Mouse (Mus musculus) left cerebral cortex, adult 2 months (tissue): ENCODE data around the gene Ccdc102a. TPM values are rescaled to one million over a fixed set of nuclear protein-coding genes. Genes with fewer than 3 reads are reported as not detected.

ENCODE experiments used
- DNase-seq, 2 experiments: peaks; one replicate each; pipeline ENCODE4 v3.0.0; 2021 to 2022; ENCODE audit warnings: low spot score in 2 of 2, mixed read lengths in 1 of 2; ENCODE audit errors: extremely low spot score in 1 of 2
- H3K27ac ChIP-seq: fragments of 200-600 bp; 2 replicates; pipeline ENCODE4 v1.8.1; 2022
- H3K4me3 ChIP-seq: fragments of 200-600 bp; 2 replicates; pipeline ENCODE4 v1.8.1; 2022
- CTCF ChIP-seq: fragments of 200-600 bp; IDR thresholded peaks from 2 replicates; pipeline ENCODE4 v1.8.1; 2022; ENCODE audit warnings: antibody characterized with exemption, mild to moderate bottlenecking, moderate library complexity
- intact Hi-C: fragments of 180-260 bp; cut with DNase I; formaldehyde crosslinking; loops from one replicate; pipeline ENCODE4 v1.15.1; 2025
- total RNA-seq, 2 experiments: library from RNA; stranded (reverse); gene quantifications; 2 replicates each; pipeline ENCODE4 v1.2.3; 2021

The Ccdc102a gene
- total RNA-seq, 2 experiments from 2014 or later: 1.6 to 2.0 TPM

GRCm38 (mm10) chr8:94917352-94917751, 546 bp downstream of the Ccdc102a start:
- peak; percentile 58 to 81 for DNase-seq
- intact Hi-C loops: no loop called here
- peak; percentile 76 for TF ChIP-seq CTCF
- peak overlapping the region; percentile 45 for H3K4me3 ChIP-seq
- peak overlapping the region; percentile 32; the same call in 1 of the 2 replicates for H3K27ac ChIP-seq

DNA sequence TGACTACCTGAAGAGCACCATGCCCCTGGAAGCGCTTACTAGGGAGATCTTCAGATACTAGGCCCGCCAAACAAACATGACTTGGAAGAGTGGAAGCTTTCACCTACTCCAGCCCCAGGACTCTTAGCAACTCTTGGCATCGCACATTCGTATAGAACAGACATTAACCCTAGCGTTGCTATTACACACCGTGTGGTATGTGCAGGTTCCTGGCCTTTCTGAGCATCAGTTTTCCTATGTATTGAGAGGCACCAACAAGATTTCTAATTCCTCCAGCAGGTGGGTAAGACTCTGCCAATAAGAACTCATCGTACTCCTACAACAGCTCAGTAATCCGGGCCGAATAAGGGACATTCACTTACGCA, 956 bp downstream of the Ccdc102a start:
- H3K4me3 ChIP-seq: peak overlapping the region; percentile 45
- no peak for TF ChIP-seq CTCF
- intact Hi-C loops: no loop called here
- no peak for DNase-seq
- peak overlapping the region; percentile 32; the same call in 1 of the 2 replicates for H3K27ac ChIP-seq

DNA sequence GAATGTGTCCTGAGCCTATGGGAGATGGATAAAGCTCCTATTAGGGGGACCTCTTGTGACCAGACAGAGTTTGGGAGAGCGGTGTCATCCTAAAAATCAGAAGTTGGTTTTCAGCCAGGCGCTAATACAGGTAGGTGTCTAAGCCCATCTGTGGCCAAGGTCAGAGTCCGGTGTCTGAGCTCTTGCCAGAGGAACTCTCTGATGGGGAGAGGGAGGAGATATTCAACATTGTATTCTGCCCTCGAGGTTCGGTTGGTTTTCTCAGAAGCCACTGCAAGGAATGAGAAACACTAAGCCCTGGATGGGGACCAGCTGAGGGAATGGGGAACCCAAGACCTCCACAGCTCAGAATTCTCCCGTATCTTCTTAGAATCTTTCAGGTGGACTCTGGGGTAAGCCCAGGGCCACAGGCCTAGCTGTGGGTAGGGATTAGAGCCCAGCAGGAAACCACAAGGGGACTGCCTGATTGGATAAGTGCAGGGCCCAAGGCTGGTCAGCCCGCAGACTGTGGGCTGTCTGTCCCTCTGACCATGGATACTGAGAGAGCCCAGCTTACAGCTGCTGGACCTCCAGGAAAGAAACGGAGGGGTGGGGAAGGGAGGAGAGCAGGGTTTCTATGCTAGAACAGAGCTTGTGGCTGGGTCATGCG, 1.5 kb downstream of the Ccdc102a start:
- H3K4me3 ChIP-seq: no peak overlapping the region
- TF ChIP-seq CTCF: no peak
- DNase-seq: no peak
- intact Hi-C loops: no loop called here
- H3K27ac ChIP-seq: no peak overlapping the region

DNA sequence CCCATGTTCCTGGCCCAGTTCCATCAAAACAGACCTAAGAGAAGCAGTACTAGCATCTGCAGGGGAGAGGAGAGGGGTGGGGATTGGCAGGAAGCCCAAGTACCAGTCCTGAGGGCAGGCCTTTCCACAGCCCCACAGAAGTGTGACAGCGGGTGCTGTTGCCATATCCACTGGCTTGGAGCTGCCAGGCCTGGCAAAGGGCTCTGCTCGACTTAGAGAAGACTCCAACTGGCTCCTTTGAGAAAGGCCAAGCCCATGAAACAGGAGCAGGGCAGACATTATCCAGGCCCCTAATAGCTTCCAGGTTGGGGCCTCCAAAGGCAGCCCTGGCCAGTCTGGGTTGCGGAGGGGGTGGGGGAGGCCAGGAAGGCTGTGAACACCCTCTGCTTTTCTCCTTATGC, 3.2 kb downstream of the Ccdc102a start:
- Histone ChIP-seq H3K4me3 (no peak overlapping the region), H3K27ac (no peak overlapping the region)
- DNase-seq: no peak
- no peak for TF ChIP-seq CTCF
- intact Hi-C loops: no loop called here

GRCm38 (mm10) chr8:94914256-94914655, 3.6 kb downstream of the Ccdc102a start:
- no peak for DNase-seq
- Histone ChIP-seq H3K4me3 (no peak overlapping the region), H3K27ac (no peak overlapping the region)
- intact Hi-C loops: no loop called here
- no peak for TF ChIP-seq CTCF

DNA sequence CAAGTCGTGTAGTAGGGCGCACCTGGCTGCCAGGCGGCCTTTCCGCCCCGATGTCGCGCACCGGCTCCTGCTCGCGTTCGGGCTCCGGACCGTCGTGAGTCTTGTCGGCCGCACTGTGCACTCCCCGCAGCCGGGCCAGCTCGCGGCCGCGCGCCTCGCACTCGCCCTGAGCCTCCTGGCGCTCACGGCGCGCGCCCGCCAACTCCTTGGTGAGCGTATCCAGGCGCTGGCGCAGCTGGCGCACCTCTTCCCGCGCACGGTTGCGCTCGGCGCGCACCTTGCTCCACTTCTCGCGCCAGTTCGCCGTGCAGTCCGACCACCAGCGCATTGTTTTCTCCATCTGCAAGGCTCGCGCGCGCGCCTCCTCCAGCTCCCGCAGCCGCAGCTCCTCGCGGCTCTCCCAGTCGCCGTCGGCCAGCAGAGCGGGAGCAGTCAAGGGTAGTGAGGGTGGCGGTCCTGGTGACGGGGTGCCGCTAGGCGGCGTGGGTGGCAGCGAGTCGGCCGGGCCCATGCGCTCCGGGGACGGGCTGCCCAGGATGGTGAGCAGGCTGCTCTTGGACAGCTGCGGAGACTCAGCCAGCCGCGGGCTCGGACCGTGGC, 4.7 kb downstream of the Ccdc102a start:
- peak; percentile 56 to 60 for DNase-seq
- no peak overlapping the region for H3K27ac ChIP-seq
- peak; percentile 52 for TF ChIP-seq CTCF
- intact Hi-C loops: no loop called here
- H3K4me3 ChIP-seq: peak overlapping the region; percentile 49

- DNase-seq: peak; percentile 73 to 75
- intact Hi-C loops: loop anchor here (1.0 to 10.0 kb wide), 3 partner anchors 35 to 204 kb away; no protein-coding TSS in a partner anchor
- Histone ChIP-seq H3K27ac (no peak overlapping the region; the same call in 1 of the 2 replicates), H3K4me3 (no peak overlapping the region)
- peak; percentile 93 for TF ChIP-seq CTCF
Observed at GRCm38 (mm10) chr8:94908847-94909246, 9.1 kb downstream of the Ccdc102a start.

GRCm38 (mm10) chr8:94907591-94908300, 10.2 kb downstream of the Ccdc102a start:
- H3K4me3 ChIP-seq: no peak overlapping the region
- H3K27ac ChIP-seq: peak overlapping the region; percentile 8; the same call in 1 of the 2 replicates
- no peak for TF ChIP-seq CTCF
- intact Hi-C loops: loop anchor here (2.0 to 10.0 kb wide), 2 partner anchors 93 to 203 kb away; no protein-coding TSS in a partner anchor
- DNase-seq: peak in 1 of 2 experiments; percentile 25

GRCm38 (mm10) chr8:94904450-94905175, 13.3 kb downstream of the Ccdc102a start:
- no peak overlapping the region for H3K4me3 ChIP-seq
- TF ChIP-seq CTCF: no peak
- DNase-seq: peak; percentile 37 to 50
- intact Hi-C loops: loop anchor here (10.0 kb wide), 1 partner anchor 200 kb away; no protein-coding TSS in a partner anchor
- no peak overlapping the region for H3K27ac ChIP-seq

GRCm38 (mm10) chr8:94903709-94904108, 14.2 kb downstream of the Ccdc102a start:
- intact Hi-C loops: loop anchor here (10.0 kb wide), 1 partner anchor 199 kb away; no protein-coding TSS in a partner anchor
- Histone ChIP-seq H3K4me3 (no peak overlapping the region), H3K27ac (no peak overlapping the region)
- DNase-seq: no peak
- TF ChIP-seq CTCF: no peak

- intact Hi-C loops: loop anchor here (10.0 kb wide), 1 partner anchor 196 kb away; no protein-coding TSS in a partner anchor
- no peak overlapping the region for H3K4me3 ChIP-seq
- no peak overlapping the region for H3K27ac ChIP-seq
- no peak for DNase-seq
- TF ChIP-seq CTCF: no peak
Observed at GRCm38 (mm10) chr8:94901031-94901430, 16.9 kb downstream of the Ccdc102a start.
